Mouse (Mus musculus): Measurements from ENCODE around the gene Dxo. TPM values are rescaled to one million over a fixed set of nuclear protein-coding genes. Genes with fewer than 3 reads are reported as not detected.
"Not testable (repeated sequence)": the region's sequence is repeated elsewhere in the genome, so short reads cannot be mapped to it uniquely, and the experiment has no call there.

Gene Dxo
- polyA plus RNA-seq (2015; fragmentation: Nextera tagmentation; extraction: Ambion mirVana): 62.7 and 73.0 TPM in 2 replicates

DNA sequence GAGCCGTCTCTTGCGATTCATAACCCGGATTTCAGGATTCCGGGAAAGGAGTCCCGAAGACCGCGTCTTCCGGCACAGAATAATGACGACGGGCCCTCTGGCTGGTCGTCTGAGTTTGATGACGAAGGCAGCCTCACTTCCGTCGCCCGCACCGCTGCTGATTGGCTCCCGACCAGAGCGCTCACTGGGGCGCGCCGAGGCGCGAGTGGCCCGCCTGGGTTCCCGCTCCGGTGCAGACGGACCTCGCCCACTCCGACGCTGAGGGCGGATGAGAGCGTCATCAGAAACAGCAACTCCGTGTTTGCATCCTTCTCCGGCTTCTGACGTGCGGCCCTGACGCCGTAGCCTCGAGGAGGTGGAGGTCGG is at the start of gene Dxo, which contains the start of gene Stk19:
TSS of gene Dxo (plus strand) at position 164 of the 366 bp plus-strand sequence.
TSS of gene Stk19 (minus strand) at position 90 of the 366 bp plus-strand sequence.
- Histone ChIP-seq H3K9ac (peak within 1 kb of the TSS; percentile 72), H3K4me1 (peaks cover 25% of the 10 kb centered on the region), H3K4me3 (replicated peaks) (peak within 1 kb of the TSS; percentile 74), H3K27ac (peak within 1 kb of the TSS; percentile 63), H3K27me3 (no peaks in the 10 kb centered on the region), H3K36me3 (peaks cover 55% of the 10 kb centered on the region), H3K4me2 (peak within 1 kb of the TSS; percentile 99), H3K9me3 (replicated peaks) (no peaks in the 10 kb centered on the region)
- ATAC-seq (replicated peaks; ENCODE audit: low FRiP score): peak; percentile 94
- under 1% methylated on average over 40 of the region's 40 CpGs for WGBS

DNA sequence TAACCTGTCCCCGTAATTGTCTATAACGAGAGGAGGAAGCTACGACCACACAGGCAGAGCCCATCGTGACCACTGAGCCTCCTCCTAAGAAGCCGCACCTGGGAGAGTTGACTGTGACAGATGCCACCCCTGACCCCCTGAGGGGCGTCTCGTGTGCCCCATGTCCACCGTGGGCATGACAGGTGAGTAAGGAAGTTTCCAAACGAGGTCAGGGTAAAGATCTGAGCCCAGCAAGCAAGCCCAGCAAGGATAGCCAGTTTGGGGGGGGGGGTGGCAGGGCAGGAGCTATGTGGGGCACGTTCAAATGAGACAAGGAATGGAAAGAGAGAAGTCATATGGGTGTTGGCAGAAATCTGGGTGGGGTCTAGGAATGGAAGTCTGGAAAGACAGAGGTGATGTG is 41.8 kb upstream of the Dxo start:
- H3K4me3 ChIP-seq (replicated peaks): no peak overlapping the region
- H3K27ac ChIP-seq: no peak overlapping the region
- 86% methylated on average over 10 of the region's 10 CpGs for WGBS
- no peak overlapping the region for H3K9ac ChIP-seq
- H3K27me3 ChIP-seq: no peaks in the 10 kb centered on the region
- H3K9me3 ChIP-seq (replicated peaks): 0 out of 2 replicates have a peak, but pooled peaks cover 7% of the 10 kb centered on the region
- H3K4me2 ChIP-seq: no peak overlapping the region
- no peaks in the 10 kb centered on the region for H3K4me1 ChIP-seq
- ATAC-seq (replicated peaks; ENCODE audit: low FRiP score): no peak
- no peaks in the 10 kb centered on the region for H3K36me3 ChIP-seq

DNA sequence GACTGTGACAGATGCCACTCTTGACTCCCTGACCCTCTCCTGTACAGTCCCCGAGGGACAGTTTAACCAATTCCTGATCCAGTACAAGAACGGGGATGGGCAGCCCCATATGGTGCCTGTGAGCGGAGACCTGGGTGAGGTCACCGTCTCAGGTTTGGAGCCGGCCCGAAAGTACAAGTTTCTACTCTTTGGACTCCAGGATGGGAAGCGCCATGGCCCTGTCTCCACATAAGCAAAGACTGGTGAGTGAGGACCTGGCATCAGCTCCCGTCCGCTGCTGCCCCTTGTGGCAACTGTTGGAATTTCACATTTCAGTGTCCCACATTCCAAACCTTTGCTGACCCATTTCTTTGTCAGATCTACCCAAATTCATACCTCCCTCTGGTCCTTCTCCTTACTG is 41.2 kb upstream of the Dxo start:
- no peak for ATAC-seq (replicated peaks; ENCODE audit: low FRiP score)
- Histone ChIP-seq H3K27me3 (no peaks in the 10 kb centered on the region), H3K4me3 (replicated peaks) (no peak overlapping the region), H3K4me2 (no peak overlapping the region), H3K27ac (no peak overlapping the region), H3K9me3 (replicated peaks) (0 out of 2 replicates have a peak, but pooled peaks cover 5% of the 10 kb centered on the region), H3K9ac (no peak overlapping the region), H3K36me3 (no peaks in the 10 kb centered on the region), H3K4me1 (no peaks in the 10 kb centered on the region)
- WGBS: 64% methylated on average over 9 of the region's 9 CpGs

DNA sequence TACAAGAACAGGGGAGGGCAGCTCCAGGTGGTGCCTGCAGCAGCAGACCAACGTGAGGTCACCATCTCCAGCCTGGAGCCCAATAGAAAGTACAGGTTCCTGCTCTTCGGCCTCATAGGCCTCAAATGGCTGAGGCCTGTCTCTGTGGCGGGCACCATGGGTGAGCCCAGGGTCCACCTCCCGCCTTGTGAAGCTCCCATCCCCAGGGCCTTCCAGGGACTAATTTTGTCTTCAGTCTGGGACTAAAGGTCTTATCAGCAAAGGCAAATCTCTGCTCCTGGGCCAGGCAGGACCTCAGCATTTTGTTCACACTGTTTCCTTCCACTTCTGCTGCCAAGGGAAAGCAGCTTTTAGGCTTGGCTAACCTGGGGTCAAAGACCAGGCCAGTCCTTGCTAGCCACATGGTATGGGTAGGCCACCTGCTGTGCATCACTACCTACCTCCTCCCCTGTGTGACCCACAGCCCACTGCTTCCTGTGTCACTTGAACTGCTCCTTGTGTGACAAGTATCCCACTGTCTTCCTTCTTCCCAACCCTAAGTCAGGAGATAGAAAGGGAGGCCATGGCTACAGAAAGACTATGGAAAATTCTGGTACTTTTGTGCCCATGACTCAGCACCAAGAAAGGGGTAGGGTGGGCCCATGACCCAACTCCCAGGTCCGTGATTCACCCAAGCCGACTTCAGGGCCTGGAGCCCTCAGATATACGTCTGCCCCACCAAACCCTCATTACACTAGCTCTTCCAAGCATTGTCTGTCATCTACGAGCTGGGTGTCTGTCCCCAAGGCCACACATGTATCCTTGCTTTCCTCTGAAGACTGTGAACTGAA is 40.3 kb upstream of the Dxo start:
- Histone ChIP-seq H3K4me3 (replicated peaks) (no peak overlapping the region), H3K9ac (no peak overlapping the region), H3K27me3 (no peaks in the 10 kb centered on the region), H3K27ac (no peak overlapping the region), H3K9me3 (replicated peaks) (0 out of 2 replicates have a peak, but pooled peaks cover 5% of the 10 kb centered on the region), H3K36me3 (no peaks in the 10 kb centered on the region), H3K4me2 (no peak overlapping the region), H3K4me1 (no peaks in the 10 kb centered on the region)
- ATAC-seq (replicated peaks; ENCODE audit: low FRiP score): no peak
- 86% methylated on average over 8 of the region's 8 CpGs for WGBS

DNA sequence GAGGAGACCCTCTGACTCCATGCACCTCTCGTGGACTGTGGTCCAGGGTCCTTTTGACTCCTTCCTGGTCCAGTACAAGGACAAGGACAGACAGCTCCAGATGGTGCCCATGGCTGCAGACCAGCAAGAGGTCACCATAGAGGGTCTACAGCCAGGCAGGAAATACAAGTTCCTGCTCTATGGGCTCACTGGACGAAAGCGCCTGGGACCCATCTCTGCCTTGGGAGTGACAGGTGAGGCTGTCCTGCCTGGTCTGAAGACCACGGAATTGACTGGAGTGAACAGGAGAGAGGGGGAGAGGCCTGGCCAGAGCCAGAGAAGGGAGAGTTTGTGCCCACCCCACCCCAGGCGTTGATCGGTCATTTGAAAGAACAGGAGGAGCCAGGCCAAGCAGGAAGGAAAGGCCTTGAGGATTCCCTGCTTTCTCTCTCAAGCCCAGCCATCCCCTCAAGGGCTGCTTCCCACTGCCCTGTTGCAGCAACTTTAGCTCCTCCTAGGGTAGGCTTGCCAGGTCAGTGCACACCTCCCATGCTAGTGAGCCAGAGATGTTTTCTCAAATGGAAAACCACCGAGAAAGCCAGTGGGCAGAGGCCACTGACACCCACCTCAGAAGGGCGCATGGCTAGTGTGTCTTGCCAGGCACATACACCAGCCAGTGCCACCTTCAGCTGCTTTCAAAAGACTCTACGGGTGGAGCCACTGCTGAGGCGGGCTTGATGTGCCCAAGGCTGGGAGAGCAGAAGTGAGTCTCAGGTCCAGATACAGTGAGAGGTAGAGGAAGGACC is 39.4 kb upstream of the Dxo start:
- H3K36me3 ChIP-seq; H3K9ac ChIP-seq; H3K27me3 ChIP-seq; H3K4me2 ChIP-seq; H3K27ac ChIP-seq; H3K4me1 ChIP-seq; H3K4me3 ChIP-seq (replicated peaks); H3K9me3 ChIP-seq (replicated peaks); ATAC-seq (replicated peaks; ENCODE audit: low FRiP score): not testable (repeated sequence)
- 81% methylated on average over 10 of the region's 10 CpGs for WGBS

DNA sequence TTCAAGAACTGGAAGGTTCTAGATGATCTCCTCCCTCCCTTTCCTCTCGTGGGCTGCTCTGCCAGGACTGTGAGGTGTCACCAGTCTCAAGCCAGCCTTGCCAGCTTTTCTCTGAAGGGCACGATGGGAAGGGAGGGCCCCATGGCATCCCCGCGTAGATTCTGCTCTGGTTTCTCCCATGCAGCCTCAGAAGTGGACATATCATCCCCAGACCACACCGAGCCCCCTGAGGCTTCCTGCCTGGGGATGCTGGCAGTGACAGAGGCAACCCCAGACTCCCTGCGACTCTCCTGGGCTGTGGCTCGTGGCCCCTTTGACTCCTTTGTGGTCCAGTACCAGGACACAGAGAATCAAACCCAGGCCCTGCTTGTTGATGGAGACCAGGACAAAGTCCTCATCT is 38.7 kb upstream of the Dxo start:
- 93% methylated on average over 6 of the region's 7 CpGs for WGBS
- H3K27me3 ChIP-seq; H3K4me3 ChIP-seq (replicated peaks); H3K9me3 ChIP-seq (replicated peaks); H3K4me2 ChIP-seq; H3K9ac ChIP-seq; H3K27ac ChIP-seq; H3K4me1 ChIP-seq; ATAC-seq (replicated peaks; ENCODE audit: low FRiP score); H3K36me3 ChIP-seq: not testable (repeated sequence)

DNA sequence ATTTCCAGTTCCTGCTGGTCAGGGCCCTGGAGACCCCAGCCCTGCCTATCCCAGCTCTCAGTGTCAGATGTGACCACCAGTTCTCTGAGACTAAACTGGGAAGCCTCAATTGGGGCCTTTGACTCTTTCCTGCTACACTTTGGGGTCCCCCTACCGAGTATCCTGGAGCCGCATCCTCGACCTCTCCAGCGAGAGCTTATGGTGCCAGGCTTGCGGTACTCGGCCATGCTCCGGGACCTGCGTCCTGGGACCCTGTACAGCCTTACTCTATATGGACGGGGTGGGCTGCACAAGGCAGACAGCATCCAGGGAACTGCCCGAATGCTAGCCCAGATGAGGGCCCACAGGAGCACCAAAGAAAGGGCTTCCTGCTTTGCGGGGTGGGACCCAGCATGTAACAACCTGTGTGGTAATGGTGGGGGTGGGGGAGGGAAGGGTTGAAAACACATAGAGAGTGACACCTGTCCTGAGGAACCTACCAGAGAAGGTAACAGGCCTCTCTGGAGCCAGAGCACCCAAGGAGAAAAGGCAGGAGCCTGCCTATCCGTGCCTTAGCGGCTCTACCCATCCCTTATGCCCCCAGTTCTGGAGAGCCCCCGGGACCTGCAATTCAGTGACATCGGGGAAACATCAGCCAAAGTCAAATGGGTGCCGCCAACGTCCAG is 37.8 kb upstream of the Dxo start:
- no peaks in the 10 kb centered on the region for H3K9me3 ChIP-seq (replicated peaks)
- no peak overlapping the region for H3K27ac ChIP-seq
- no peak overlapping the region for H3K9ac ChIP-seq
- H3K4me2 ChIP-seq: no peak overlapping the region
- WGBS: 92% methylated on average over 15 of the region's 17 CpGs
- no peaks in the 10 kb centered on the region for H3K36me3 ChIP-seq
- no peak overlapping the region for H3K4me3 ChIP-seq (replicated peaks)
- no peaks in the 10 kb centered on the region for H3K27me3 ChIP-seq
- no peaks in the 10 kb centered on the region for H3K4me1 ChIP-seq
- ATAC-seq (replicated peaks; ENCODE audit: low FRiP score): no peak

DNA sequence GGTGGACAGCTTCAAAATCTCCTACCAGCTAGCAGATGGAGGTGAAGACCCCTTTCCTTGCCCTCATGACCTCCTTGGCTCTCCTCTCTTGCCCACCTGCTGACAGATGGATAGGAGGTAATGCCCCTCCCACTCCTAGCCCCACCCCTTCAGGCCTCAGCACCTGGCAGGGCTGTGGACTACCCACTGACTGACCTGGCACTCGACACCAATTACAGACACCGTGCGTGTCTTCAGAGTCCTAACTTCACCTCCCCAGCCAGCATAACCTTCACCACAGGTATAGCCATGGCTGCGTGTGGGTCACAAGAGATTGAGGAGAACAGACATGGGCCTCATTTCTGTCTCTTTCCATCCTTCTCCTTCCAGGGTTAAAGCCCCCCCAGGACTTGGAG is 37.3 kb upstream of the Dxo start:
- no peak overlapping the region for H3K4me3 ChIP-seq (replicated peaks)
- H3K27ac ChIP-seq: no peak overlapping the region
- H3K9me3 ChIP-seq (replicated peaks): no peaks in the 10 kb centered on the region
- H3K9ac ChIP-seq: no peak overlapping the region
- H3K27me3 ChIP-seq: no peaks in the 10 kb centered on the region
- H3K4me1 ChIP-seq: no peaks in the 10 kb centered on the region
- H3K36me3 ChIP-seq: no peaks in the 10 kb centered on the region
- no peak for ATAC-seq (replicated peaks; ENCODE audit: low FRiP score)
- WGBS: 82% methylated on average over 4 of the region's 4 CpGs
- no peak overlapping the region for H3K4me2 ChIP-seq

DNA sequence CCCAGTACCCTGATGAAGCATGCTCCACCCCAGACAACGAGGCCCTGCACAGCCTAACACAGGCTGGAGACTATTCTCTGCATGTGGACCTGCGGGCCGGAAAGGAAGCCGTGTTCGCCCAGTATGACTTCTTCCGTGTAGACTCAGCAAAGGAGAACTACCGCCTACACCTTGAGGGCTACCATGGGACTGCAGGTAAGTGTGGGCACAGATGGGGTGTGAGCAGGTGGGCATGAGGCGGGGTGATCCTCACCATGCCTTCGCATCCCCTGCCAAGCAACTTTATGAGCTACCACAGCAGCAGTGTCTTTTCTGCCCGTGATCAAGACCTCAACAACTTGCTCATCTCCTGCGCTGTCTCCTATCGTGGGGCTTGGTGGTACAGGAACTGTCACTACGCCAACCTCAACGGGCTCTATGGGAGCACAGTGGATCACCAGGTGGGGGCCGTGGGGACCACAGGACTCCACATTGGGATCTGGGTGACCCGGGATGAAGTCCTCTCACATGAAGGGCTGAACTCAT is 36.0 kb upstream of the Dxo start:
- not testable (repeated sequence) for H3K9ac ChIP-seq; H3K9me3 ChIP-seq (replicated peaks); H3K27ac ChIP-seq; H3K4me2 ChIP-seq; H3K27me3 ChIP-seq; H3K4me3 ChIP-seq (replicated peaks); H3K36me3 ChIP-seq; H3K4me1 ChIP-seq; ATAC-seq (replicated peaks; ENCODE audit: low FRiP score)
- WGBS: 91% methylated on average over 16 of the region's 16 CpGs

DNA sequence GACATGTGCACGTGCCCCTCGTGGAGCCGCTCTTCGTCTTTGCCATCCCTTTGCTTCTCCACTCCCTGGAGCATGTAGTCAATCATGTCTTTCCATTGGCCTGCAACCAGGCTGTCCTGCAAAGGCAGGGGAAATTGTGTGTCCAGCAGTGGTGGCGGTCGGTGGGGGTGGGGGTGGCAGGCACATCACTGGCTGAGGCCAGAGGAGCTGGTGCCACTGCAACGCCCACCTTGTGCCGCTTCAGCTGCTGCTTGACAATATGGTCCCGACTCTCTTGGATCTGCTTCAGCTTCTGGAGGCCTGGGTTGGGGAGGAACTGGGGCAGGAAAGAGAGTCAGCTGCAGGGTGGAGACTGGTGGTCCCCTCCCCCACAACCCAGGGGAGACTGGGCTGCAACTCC is 34.1 kb upstream of the Dxo start:
- H3K9me3 ChIP-seq (replicated peaks); H3K4me1 ChIP-seq; H3K36me3 ChIP-seq; H3K9ac ChIP-seq; H3K4me3 ChIP-seq (replicated peaks); H3K27me3 ChIP-seq; ATAC-seq (replicated peaks; ENCODE audit: low FRiP score); H3K27ac ChIP-seq; H3K4me2 ChIP-seq: not testable (repeated sequence)
- WGBS: 92% methylated on average over 9 of the region's 9 CpGs

DNA sequence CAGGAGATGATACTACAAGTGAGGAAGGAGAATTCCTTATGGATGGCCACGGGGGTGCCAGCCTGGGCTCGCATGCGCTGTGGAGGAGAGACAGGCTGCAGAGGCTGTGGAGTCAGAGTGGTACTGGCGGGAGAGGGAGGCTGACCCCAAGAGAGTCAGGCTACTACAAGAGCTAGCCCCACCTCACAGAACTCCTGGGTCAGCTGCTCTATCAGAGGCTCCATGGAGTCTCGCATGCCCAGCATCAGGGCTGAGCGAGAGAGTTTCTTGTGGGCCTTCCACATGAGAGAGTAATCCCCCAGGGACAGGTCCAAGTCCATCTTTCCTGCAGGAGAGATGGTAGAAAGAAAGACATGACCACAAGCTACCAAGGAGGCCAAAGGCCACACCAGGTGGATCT is 33.5 kb upstream of the Dxo start:
- H3K9me3 ChIP-seq (replicated peaks); H3K4me3 ChIP-seq (replicated peaks); H3K27ac ChIP-seq; H3K4me1 ChIP-seq; ATAC-seq (replicated peaks; ENCODE audit: low FRiP score); H3K4me2 ChIP-seq; H3K27me3 ChIP-seq; H3K36me3 ChIP-seq; H3K9ac ChIP-seq: not testable (repeated sequence)
- WGBS: 94% methylated on average over 6 of the region's 6 CpGs

DNA sequence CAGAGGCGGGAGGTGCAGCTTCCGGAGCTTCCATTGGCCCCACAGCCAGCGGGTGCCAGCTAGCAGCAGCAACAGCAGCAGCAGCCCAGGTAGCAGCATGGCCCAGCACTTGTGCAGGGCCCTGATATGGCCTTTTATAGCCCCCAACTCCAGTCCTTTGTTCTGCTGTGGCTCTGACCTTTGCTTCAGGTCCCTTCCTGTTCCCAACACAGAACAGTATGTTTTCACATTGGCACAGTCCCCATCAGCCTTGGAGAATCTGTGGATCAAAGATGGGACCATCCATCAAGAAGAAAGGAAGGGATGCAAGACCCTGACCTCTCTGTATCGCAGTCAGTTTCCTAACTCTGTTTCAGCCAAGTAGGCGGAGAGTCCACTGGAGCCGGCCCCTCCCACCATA is 32.5 kb upstream of the Dxo start, which contains the start of gene Cyp21a1:
TSS of gene Cyp21a1 (minus strand) at position 261 of the 400 bp plus-strand sequence.
- not testable (repeated sequence) for H3K27ac ChIP-seq; H3K36me3 ChIP-seq; H3K9me3 ChIP-seq (replicated peaks); H3K4me2 ChIP-seq; H3K4me3 ChIP-seq (replicated peaks); H3K4me1 ChIP-seq; H3K27me3 ChIP-seq; ATAC-seq (replicated peaks; ENCODE audit: low FRiP score); H3K9ac ChIP-seq
- WGBS: 92% methylated on average over 5 of the region's 6 CpGs
